Mouse (Mus musculus) c-Kit-negative CD71-positive TER-119-positive erythroid progenitor cells, embryonic 14.5 days (primary cell): ENCODE results near the gene Stt3b.
"Not testable (repeated sequence)": the region's sequence is repeated elsewhere in the genome, so short reads cannot be mapped to it uniquely, and the experiment has no call there.

Source experiments
- DNase-seq: peaks from one replicate; pipeline ENCODE4 v3.0.0-alpha.2; 2013; ENCODE audit warnings: low read depth, low spot score

Gene Stt3b

DNA sequence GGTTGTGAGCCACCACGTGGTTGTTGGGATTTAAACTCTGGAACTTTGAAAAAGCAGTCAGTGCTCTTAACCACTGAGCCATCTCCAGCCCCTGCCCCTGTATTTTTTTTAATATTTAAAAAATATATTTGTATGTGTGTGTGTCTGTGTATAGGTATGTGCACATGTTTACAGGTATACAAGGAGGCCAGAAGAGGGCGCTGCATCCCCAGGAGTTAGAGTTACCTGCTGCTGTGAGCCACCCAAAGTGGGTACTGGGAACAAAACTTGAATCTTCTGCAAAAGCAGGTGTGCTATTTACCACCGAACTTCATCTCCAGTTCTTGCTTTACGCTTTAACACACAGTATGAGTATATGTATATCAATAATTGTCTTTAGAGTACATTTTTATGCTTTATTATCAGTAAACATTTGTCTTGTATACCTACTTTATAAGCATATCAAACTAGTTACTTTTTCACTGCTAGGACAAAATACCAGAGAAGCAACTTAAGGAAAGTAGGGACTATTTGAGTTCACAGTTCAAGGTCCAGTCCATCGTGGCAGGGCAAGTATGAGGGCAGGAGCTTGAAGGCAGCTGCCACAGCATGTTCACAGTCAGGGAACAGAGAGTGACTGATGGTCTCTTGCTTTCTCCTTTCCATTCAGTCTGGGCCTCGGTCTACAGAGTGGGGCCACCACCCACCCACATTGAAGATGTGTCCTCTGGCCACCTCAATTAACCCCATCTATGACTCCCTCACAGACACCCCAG lies 8.6 kb upstream of the Stt3b start:
- no peak for DNase-seq

DNA sequence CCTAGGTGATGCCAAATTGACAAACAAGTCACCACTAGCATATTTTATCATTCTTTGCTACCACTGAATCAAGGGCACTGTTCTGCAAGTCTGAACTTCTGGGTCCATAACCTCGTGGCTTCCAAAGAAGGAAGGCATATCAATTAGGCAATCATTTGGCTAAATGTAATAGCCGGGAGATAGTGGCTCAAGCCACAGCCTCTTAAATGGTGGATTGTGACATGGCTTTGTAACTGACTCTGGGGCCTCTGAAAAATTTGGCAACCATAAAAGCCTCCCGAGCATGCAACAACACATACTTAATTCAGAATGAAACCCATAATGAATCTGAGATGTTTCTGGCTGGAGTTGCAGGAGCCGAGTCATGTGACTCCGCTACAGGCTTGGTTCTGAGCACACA lies 6.8 kb upstream of the Stt3b start:
- no peak for DNase-seq

DNA sequence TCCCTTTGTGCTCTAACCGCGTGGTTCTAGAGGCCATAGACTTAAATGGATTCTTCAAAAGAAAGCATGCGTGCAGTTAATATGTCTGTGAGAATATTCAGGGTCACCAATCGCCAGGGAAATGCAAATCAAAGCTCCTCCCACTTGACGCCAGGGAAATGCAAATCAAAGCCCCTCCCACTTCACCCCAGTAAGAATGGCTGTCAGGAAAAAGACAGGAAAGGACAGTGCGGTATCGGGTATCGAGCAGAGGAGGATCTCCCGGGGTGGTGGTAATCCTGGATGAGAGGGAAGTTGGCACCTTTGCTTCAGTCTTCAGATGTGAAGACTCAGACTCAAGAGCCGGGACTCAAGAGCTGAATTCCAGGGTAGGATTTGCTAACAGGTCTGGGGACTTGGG lies 4.3 kb upstream of the Stt3b start:
- DNase-seq: no peak

DNA sequence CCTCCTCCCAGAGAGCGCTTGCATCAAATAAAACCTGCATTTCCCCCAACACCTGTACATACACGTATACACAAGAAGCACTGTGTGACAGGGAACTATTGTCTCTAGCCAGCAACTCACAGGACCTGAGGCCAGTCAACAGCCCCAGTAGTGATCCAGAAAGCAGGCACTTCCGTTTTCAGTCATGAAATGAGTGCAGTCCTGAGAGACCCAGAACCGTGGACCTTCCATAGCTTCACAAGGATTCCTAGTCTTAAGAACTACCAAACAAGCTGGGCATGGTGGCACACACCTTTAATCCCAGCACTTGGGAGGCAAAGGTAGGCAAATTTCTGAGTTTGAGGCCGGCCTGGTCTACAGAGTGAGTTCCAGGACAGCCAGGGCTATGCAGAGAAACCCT lies 3.6 kb upstream of the Stt3b start:
- no peak for DNase-seq

DNA sequence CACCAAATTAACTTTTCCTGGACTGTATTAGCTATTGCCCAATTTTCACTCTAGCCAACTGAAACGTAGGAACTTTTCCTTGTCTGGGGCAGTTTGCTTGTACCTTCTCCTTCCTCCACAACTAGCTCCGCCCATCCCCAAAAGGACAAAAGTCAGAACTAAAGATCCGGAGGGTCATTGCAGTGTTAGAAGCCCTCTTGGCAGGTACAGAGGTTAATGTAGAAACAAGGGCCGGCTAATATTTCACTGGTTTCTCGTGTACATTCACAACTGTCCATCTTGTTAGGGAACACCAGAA lies 951 bp upstream of the Stt3b start:
- no peak for DNase-seq

GRCm38 (mm10) chr9:115309977-115310345 lies 260 bp downstream of the Stt3b start:
- DNase-seq: no peak

- DNase-seq: no peak
These were observed 745 bp downstream of the Stt3b start for GRCm38 (mm10) chr9:115309381-115309971.

DNA sequence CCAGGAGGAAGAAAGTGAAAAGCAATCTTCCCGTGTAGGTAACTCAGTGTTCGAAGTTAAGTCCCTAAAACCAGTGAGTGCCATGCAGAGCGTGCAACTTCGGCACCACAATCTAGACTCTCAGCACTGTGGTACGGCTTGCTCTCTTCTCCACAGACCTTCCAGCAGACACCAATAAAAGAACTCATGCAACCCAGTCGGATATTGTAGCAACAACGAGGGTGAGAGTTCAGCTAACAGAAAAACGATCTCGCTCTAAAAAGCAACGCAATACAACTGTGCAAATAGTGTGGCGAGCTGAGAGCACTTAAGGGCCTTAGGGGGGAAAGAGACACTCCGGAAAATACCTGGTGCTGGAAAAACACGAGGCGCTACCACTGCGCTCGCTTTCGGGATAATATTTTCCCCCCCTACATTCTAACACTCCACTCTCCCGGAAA lies 1.3 kb downstream of the Stt3b start:
- no peak for DNase-seq

- DNase-seq: no peak
These were observed 1.8 kb downstream of the Stt3b start for GRCm38 (mm10) chr9:115308401-115308800.

GRCm38 (mm10) chr9:115306202-115306601 lies 4.0 kb downstream of the Stt3b start:
- no peak for DNase-seq

GRCm38 (mm10) chr9:115304149-115304548 lies 6.1 kb downstream of the Stt3b start:
- no peak for DNase-seq

- DNase-seq: no peak
These were observed 8.6 kb downstream of the Stt3b start for GRCm38 (mm10) chr9:115301593-115301992.

DNA sequence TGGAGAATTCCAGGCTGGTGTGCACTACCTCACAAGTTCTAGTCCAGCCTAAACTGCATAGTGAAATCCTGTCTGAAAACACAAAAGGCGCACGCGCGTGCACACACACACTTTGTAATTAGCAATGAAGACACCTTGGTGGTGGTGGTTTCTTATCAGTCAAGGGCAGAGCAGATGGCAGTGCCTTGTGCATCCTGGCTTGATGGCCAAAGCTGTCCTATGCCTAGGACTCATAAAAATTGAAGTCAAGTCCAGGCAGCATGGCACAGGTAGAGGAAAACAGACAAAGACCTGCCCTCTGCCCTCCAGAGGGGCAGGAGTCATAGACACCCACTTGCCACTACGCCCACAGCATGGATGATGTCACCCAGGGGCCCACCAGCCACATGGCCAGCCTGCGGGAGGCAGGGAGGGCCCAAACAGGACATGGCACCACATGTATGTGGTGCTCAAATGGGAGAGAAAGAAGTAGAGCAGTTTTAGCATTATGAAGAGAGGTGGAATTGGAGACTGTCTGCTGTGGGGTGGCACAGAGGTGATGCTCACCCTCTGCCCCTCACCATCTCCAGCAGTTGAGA lies 9.1 kb downstream of the Stt3b start:
- no peak for DNase-seq

- no peak for DNase-seq
These were observed 13.5 kb downstream of the Stt3b start for GRCm38 (mm10) chr9:115296738-115297137.

- no peak for DNase-seq
These were observed 16.2 kb downstream of the Stt3b start for GRCm38 (mm10) chr9:115293920-115294594.

DNA sequence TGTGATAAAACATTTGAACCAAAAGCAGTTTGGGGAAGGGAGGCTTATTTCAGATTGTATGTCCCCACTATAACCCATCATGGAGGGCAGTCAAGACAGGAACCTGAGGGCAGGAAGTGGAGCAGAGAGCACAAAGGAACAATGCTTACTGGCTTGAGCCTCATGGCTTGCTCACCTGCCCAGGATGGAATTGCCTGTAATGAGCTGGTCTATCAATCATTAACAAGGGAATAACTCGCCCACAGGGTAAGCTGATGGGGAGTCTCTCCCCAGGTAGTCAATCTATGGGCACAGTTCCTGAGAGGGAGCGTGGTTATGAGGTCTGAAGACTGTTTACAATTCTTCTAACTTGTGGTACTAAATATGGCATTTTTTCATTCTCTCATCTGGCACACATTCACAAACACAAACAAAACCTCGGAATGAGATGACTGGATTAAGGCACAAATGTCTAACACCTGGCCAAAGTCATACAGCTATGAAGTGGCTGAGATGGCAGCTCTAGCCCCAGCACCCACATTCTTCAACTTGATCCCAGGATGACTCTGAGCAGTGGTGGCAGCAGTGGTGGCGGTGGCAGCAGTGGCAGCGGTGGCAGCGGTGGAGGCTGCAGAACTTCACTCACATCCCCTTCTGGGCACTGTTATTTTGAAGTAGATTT lies 22.3 kb downstream of the Stt3b start:
- DNase-seq: no peak

DNA sequence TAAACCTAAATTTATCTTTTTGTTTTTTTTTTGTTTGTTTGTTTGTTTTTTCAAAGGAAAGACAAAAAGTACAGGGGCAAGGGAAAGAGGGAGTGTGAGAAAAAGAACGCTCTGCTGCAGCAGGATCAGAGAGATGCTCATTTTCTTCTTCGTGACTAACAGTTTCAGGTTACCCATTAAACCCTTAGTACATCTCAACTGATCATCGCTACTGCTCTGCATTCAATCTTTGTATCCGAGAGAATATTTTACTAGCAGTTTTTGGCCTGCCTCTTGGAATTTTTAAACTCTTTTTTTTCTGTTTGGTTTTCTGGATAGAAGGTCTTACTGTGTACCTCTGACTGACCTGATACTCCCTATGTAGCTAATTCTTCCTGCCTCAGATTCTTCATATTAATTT lies 25.8 kb downstream of the Stt3b start:
- DNase-seq: no peak

DNA sequence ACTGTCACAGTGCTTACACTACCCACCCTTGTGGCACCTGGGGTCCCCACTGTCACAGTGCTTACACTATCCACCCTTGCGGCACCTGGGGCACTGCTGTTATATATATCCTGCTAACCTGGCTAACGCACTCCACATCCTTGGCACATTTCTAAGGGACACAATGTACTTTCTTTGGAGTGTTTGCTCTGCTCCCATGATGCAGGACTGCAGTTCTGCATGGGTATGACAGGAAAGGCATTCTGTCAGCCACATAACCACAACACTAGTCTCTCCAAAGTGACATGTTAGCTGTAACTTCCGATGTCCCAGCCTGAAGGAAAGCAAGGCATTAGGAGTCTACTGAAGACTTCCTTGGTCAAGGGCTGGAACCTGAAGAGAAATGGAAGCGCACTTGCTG lies 26.8 kb downstream of the Stt3b start:
- DNase-seq: no peak

DNA sequence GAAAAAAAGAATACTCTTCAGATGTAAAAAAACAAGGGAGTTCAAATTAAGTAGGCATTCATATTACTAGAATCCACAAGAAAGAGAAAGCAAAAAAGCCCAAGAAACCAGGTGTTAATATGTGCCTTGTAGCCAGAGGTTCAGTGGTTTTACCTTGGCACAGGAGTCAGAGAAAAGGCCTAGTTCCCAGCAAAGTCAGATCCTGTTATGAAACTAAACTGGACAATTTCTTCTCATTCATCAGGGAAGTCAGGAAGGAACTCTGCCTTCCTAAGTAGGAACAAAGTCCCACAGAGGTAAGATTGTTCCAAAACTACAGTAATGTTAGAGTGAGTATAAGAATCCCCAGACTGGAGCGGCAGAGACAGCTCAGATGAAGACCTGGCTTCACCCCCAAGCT lies 31.6 kb downstream of the Stt3b start:
- DNase-seq: no peak

- no peak for DNase-seq
These were observed 35.4 kb downstream of the Stt3b start for GRCm38 (mm10) chr9:115274806-115275205.

GRCm38 (mm10) chr9:115273095-115273649 lies 37.0 kb downstream of the Stt3b start:
- no peak for DNase-seq

GRCm38 (mm10) chr9:115272451-115272850 lies 37.8 kb downstream of the Stt3b start:
- not testable (repeated sequence) for DNase-seq
